Mouse (Mus musculus) kidney, adult 2 months (tissue): ENCODE measurements around the gene Iqcf5.

Experiments used
- CTCF ChIP-seq: fragments of 200-500 bp; conservative IDR thresholded peaks from 2 replicates; pipeline ENCODE4 v1.5.1; 2011; ENCODE audit warnings: low read depth, mild to moderate bottlenecking, control low read depth, low read length, moderate library complexity, mixed read lengths; ENCODE audit not compliant: insufficient read depth, insufficient read length
- POLR2A ChIP-seq: fragments of 200-500 bp; IDR thresholded peaks from one replicate; pipeline ENCODE4 v1.6.1; 2011; ENCODE audit warnings: low read depth, low read length, control low read depth

DNA sequence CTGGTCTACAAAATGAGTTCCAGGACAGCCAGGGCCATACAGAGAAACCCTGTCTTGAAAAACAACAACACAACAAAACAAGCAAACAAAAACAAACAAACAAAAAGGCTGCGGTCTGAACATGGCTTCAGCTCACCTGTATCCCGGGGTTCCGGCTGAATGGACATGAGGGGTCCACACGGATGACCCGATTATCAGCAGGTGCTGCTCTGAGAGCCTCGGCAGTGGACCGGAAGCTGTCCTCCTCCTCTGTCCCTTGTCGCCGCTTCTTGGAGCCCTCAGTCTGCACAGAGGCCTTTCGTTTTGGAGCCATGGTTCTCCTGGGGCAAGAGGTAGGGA lies 38.7 kb upstream of the Iqcf5 start, which contains the start of gene Rrp9:
- TF ChIP-seq CTCF (no peak), POLR2A (no peak)
